Mouse (Mus musculus) gastrocnemius, postnatal 36 days (tissue): ENCODE measurements around the gene Elovl1. TPM values are rescaled to one million over a fixed set of nuclear protein-coding genes. Genes with fewer than 3 reads are reported as not detected.

Source experiments
- total RNA-seq, 2 experiments: library from RNA; stranded (reverse); gene quantifications; 2 replicates each; pipeline ENCODE4 v1.2.3; 2021

Gene Elovl1
- total RNA-seq, 2 experiments from 2014 or later = 5.8 to 7.6 TPM

Other genes with a start within 250 kb of the Elovl1 start
- 10 to 100 TPM; 16.4 to 17.4 TPM for gene Kdm4a, start 248.1 kb upstream of the Elovl1 start, total RNA-seq
- gene Ptprf, start 136.7 kb upstream of the Elovl1 start, total RNA-seq = 1 to 10 TPM; 2.7 to 3.0 TPM
- gene Szt2, start 18.8 kb upstream of the Elovl1 start, total RNA-seq = 1 to 10 TPM; 5.7 to 6.5 TPM
- gene Med8, start 18.8 kb upstream of the Elovl1 start, total RNA-seq = 10 to 100 TPM; 36.3 to 37.8 TPM
- under 1 TPM; 0.69 to 0.97 TPM for gene Cdc20, start 9.3 kb downstream of the Elovl1 start, total RNA-seq
- gene Mpl, start 29.4 kb downstream of the Elovl1 start, total RNA-seq = not detected
- 10 to 100 TPM; 15.3 to 16.8 TPM for gene Tie1, start 62.0 kb downstream of the Elovl1 start, total RNA-seq
- gene 2610528J11Rik, start 98.9 kb downstream of the Elovl1 start, total RNA-seq = not detected
- not detected for gene Tmem125, start 116.0 kb downstream of the Elovl1 start, total RNA-seq
- gene Cfap57, start 192.7 kb downstream of the Elovl1 start, total RNA-seq = not detected
- gene Ebna1bp2, start 192.7 kb downstream of the Elovl1 start, total RNA-seq = 10 to 100 TPM; 21.7 to 28.9 TPM
- not detected for gene Olfr62, start 230.9 kb downstream of the Elovl1 start, total RNA-seq